Mouse (Mus musculus) brain, embryonic 14.5 days (tissue): ENCODE results near the gene Akap5.

Experiments used
- CTCF ChIP-seq: fragments of 200-500 bp; IDR thresholded peaks from 2 replicates; pipeline ENCODE4 v1.5.1; 2012; ENCODE audit warnings: inconsistent platforms, mild to moderate bottlenecking, moderate library complexity, borderline replicate concordance; ENCODE audit not compliant: insufficient read depth, insufficient read length; ENCODE audit errors: extremely low read depth
- POLR2A ChIP-seq: fragments of 200-500 bp; IDR thresholded peaks from 2 replicates; pipeline ENCODE4 v1.6.1; 2012; ENCODE audit warnings: mild to moderate bottlenecking, inconsistent platforms, borderline replicate concordance; ENCODE audit not compliant: poor library complexity, insufficient read depth, insufficient read length, severe bottlenecking; ENCODE audit errors: extremely low read depth

DNA sequence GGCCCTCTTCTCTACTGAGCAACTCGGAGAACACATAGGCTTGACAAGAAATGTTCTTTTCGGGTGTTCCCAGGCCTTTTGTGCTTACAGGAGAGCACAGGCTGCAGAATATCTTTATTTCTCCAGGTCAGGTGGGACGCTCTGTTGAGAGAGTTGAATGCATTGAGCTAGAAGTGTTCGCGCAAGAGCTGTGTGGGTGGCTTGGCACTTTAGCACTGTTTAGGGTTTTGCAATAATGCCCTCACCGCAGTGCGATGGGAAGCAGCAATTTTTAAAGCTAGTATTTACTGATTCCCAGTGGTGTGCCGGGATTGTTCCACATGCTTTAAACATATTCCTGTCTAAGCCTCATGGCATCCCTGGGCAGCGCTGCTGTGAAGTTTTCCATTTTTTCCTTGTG, 13.5 kb upstream of the Akap5 start:
- no peak for TF ChIP-seq CTCF
- no peak for TF ChIP-seq POLR2A
